Mouse (Mus musculus) bone marrow, adult 2 months (tissue): Measurements from ENCODE around the gene Zw10. TPM values are rescaled to one million over a fixed set of nuclear protein-coding genes. Genes with fewer than 3 reads are reported as not detected.

ENCODE experiments used
- H3K27ac ChIP-seq: fragments of 200-500 bp; 2 replicates; pipeline ENCODE4 v1.5.1; 2012; ENCODE audit warnings: low read depth, mild to moderate bottlenecking, control low read depth, inconsistent platforms, low read length; ENCODE audit not compliant: control insufficient read depth, poor library complexity, insufficient read depth
- H3K4me1 ChIP-seq: fragments of 200-500 bp; 2 replicates; pipeline ENCODE4 v1.6.1; 2011; ENCODE audit warnings: low read length; ENCODE audit not compliant: control insufficient read depth, insufficient read depth
- H3K4me3 ChIP-seq: fragments of 200-500 bp; replicated peaks from 2 replicates; pipeline ENCODE3; 2011; ENCODE audit warnings: mild to moderate bottlenecking, low read depth, low read length, control low read depth; ENCODE audit not compliant: control insufficient read depth
- CTCF ChIP-seq: fragments of 200-500 bp; IDR thresholded peaks from 2 replicates; pipeline ENCODE4 v1.5.1; 2011; ENCODE audit warnings: low read length, control low read depth; ENCODE audit not compliant: control insufficient read depth, insufficient read depth
- POLR2A ChIP-seq: fragments of 200-500 bp; IDR thresholded peaks from 2 replicates; pipeline ENCODE4 v1.6.1; 2011; ENCODE audit warnings: low read depth, mild to moderate bottlenecking, control low read depth, low read length, borderline replicate concordance; ENCODE audit not compliant: control insufficient read depth
- WGBS: fragments of 180-500 bp; shearing (Covaris S2); methylation state at CpG from one replicate; pipeline ENCODE4 v1.1.7; 2018; 5-methylcytosine and 5-hydroxymethylcytosine counted together
- polyA plus RNA-seq: library from polyadenylated mRNA; stranded (reverse); fragments of >200 nt; gene quantifications from 2 replicates; pipeline ENCODE4 v1.2.4, GENCODE M21; 2011; ENCODE audit warnings: low replicate concordance; ENCODE audit not compliant: missing spikeins, insufficient read depth, insufficient read length

Gene Zw10
- polyA plus RNA-seq, 1 experiment = 32.1 TPM

GRCm38 (mm10) chr9:49076847-49077246, 21.4 kb downstream of the Zw10 start:
- H3K4me1 ChIP-seq = no peaks in the 10 kb centered on the region
- TF ChIP-seq POLR2A = no peak
- no peak for TF ChIP-seq CTCF
- 88% methylated on average over 3 of the region's 3 CpGs for WGBS
- no peak overlapping the region for H3K27ac ChIP-seq
- no peak overlapping the region for H3K4me3 ChIP-seq

GRCm38 (mm10) chr9:49081107-49081506, 25.7 kb downstream of the Zw10 start, which contains the start of gene Tmprss5:
Tmprss5 (plus strand) TSS chr9:49081260.
- H3K27ac ChIP-seq = no peak within 1 kb of the TSS
- 75% methylated on average over 5 of the region's 5 CpGs for WGBS
- TF ChIP-seq CTCF (no peak), POLR2A (no peak)
- H3K4me3 ChIP-seq = no peak within 1 kb of the TSS
- H3K4me1 ChIP-seq = no peaks in the 10 kb centered on the region

GRCm38 (mm10) chr9:49081561-49081960, 26.1 kb downstream of the Zw10 start:
- H3K27ac ChIP-seq = no peak overlapping the region
- TF ChIP-seq POLR2A = no peak
- TF ChIP-seq CTCF = peak; percentile 43
- H3K4me1 ChIP-seq = no peaks in the 10 kb centered on the region
- WGBS = 25% methylated on average over 4 of the region's 4 CpGs
- no peak overlapping the region for H3K4me3 ChIP-seq

- 83% methylated on average over 11 of the region's 11 CpGs for WGBS
- Histone ChIP-seq H3K4me3 (no peak overlapping the region), H3K4me1 (no peaks in the 10 kb centered on the region), H3K27ac (no peak overlapping the region)
- TF ChIP-seq CTCF = no peak
These were observed 31.9 kb downstream of the Zw10 start for GRCm38 (mm10) chr9:49087317-49087716.

GRCm38 (mm10) chr9:49098871-49099270, 43.5 kb downstream of the Zw10 start:
- TF ChIP-seq CTCF (no peak), POLR2A (no peak)
- no peak overlapping the region for H3K4me3 ChIP-seq
- H3K4me1 ChIP-seq = no peaks in the 10 kb centered on the region
- 93% methylated on average over 3 of the region's 3 CpGs for WGBS
- no peak overlapping the region for H3K27ac ChIP-seq

GRCm38 (mm10) chr9:49102328-49102727, 46.9 kb downstream of the Zw10 start:
- WGBS = 46% methylated on average over 1 of the region's 1 CpGs
- H3K4me1 ChIP-seq = no peaks in the 10 kb centered on the region
- H3K4me3 ChIP-seq = no peak overlapping the region
- no peak for TF ChIP-seq CTCF
- TF ChIP-seq POLR2A = no peak
- H3K27ac ChIP-seq = no peak overlapping the region

- WGBS = 61% methylated on average over 7 of the region's 7 CpGs
- TF ChIP-seq CTCF (no peak), POLR2A (no peak)
- H3K27ac ChIP-seq = no peak overlapping the region
- H3K4me1 ChIP-seq = no peaks in the 10 kb centered on the region
- H3K4me3 ChIP-seq = no peak overlapping the region
These were observed 53.7 kb downstream of the Zw10 start for GRCm38 (mm10) chr9:49109101-49109500.

- no peak overlapping the region for H3K27ac ChIP-seq
- 68% methylated on average over 6 of the region's 6 CpGs for WGBS
- no peak for TF ChIP-seq POLR2A
- TF ChIP-seq CTCF = no peak
- H3K4me1 ChIP-seq = no peaks in the 10 kb centered on the region
- no peak overlapping the region for H3K4me3 ChIP-seq
These were observed 55.2 kb downstream of the Zw10 start for GRCm38 (mm10) chr9:49110476-49111220.

- Histone ChIP-seq H3K4me1 (no peaks in the 10 kb centered on the region), H3K4me3 (no peak overlapping the region), H3K27ac (no peak overlapping the region)
- 40% methylated on average over 5 of the region's 5 CpGs for WGBS
- TF ChIP-seq CTCF (no peak), POLR2A (no peak)
These were observed 55.9 kb downstream of the Zw10 start for GRCm38 (mm10) chr9:49111296-49111695.
